Mouse (Mus musculus): ENCODE data around the gene Gp6. TPM values are rescaled to one million over a fixed set of nuclear protein-coding genes. Genes with fewer than 3 reads are reported as not detected.
"Not testable (repeated sequence)": the region's sequence is repeated elsewhere in the genome, so short reads cannot be mapped to it uniquely, and the experiment has no call there.

Gene Gp6
- polyA plus RNA-seq, 2 experiments = 0.05 to 0.26 TPM

GRCm38 (mm10) chr7:4419681-4420080 is 22.1 kb upstream of the Gp6 start:
- 87% methylated on average over 6 of the region's 6 CpGs for WGBS
- H3K27ac ChIP-seq (replicated peaks; ENCODE audit: low read depth, low read length) = no peak overlapping the region
- H3K27me3 ChIP-seq (ENCODE audit: control insufficient read depth, insufficient read depth, low read length) = no peaks in the 10 kb centered on the region
- H3K4me3 ChIP-seq (replicated peaks; ENCODE audit: low read length) = no peak overlapping the region
- H3K4me1 ChIP-seq (ENCODE audit: control insufficient read depth, insufficient read depth, low read length) = no peaks in the 10 kb centered on the region
- DNase-seq (ENCODE audit: low spot score) (no peak), ATAC-seq (ENCODE audit: low FRiP score, low read depth) (no peak)
- H3K9me3 ChIP-seq (ENCODE audit: control insufficient read depth, low read length) = no peaks in the 10 kb centered on the region
- no peak overlapping the region for H3K4me2 ChIP-seq (replicated peaks; ENCODE audit: low read depth, low read length, severe bottlenecking)
- TF ChIP-seq POLR2A (IDR thresholded peaks at IDR 0.05; ENCODE audit: borderline replicate concordance, extremely low read depth, insufficient read depth, insufficient read length) = no peak
- H3K36me3 ChIP-seq (ENCODE audit: control insufficient read depth, insufficient read depth, low read length) = peaks cover under 1% of the 10 kb centered on the region; the same call in 1 of the 2 replicates
- H3K9ac ChIP-seq (ENCODE audit: low read depth, low read length, severe bottlenecking) = no peak overlapping the region

- ATAC-seq (ENCODE audit: low FRiP score, low read depth); H3K36me3 ChIP-seq (ENCODE audit: control insufficient read depth, insufficient read depth, low read length); H3K4me1 ChIP-seq (ENCODE audit: control insufficient read depth, insufficient read depth, low read length); DNase-seq (ENCODE audit: low spot score); H3K9ac ChIP-seq (ENCODE audit: low read depth, low read length, severe bottlenecking); H3K4me3 ChIP-seq (replicated peaks; ENCODE audit: low read length); H3K4me2 ChIP-seq (replicated peaks; ENCODE audit: low read depth, low read length, severe bottlenecking); H3K9me3 ChIP-seq (ENCODE audit: control insufficient read depth, low read length); H3K27ac ChIP-seq (replicated peaks; ENCODE audit: low read depth, low read length); H3K27me3 ChIP-seq (ENCODE audit: control insufficient read depth, insufficient read depth, low read length): not testable (repeated sequence)
- 97% methylated on average over 15 of the region's 15 CpGs for WGBS
These were observed 14.9 kb upstream of the Gp6 start for GRCm38 (mm10) chr7:4412406-4412805.

GRCm38 (mm10) chr7:4373521-4373920 is 24.0 kb downstream of the Gp6 start:
- no peak for TF ChIP-seq POLR2A (IDR thresholded peaks at IDR 0.05; ENCODE audit: borderline replicate concordance, extremely low read depth, insufficient read depth, insufficient read length)
- Histone ChIP-seq H3K36me3 (ENCODE audit: control insufficient read depth, insufficient read depth, low read length) (no peaks in the 10 kb centered on the region), H3K27me3 (ENCODE audit: control insufficient read depth, insufficient read depth, low read length) (no peaks in the 10 kb centered on the region), H3K4me1 (ENCODE audit: control insufficient read depth, insufficient read depth, low read length) (no peaks in the 10 kb centered on the region), H3K9ac (ENCODE audit: low read depth, low read length, severe bottlenecking) (no peak overlapping the region), H3K4me3 (replicated peaks; ENCODE audit: low read length) (no peak overlapping the region), H3K9me3 (ENCODE audit: control insufficient read depth, low read length) (no peaks in the 10 kb centered on the region), H3K4me2 (replicated peaks; ENCODE audit: low read depth, low read length, severe bottlenecking) (no peak overlapping the region), H3K27ac (replicated peaks; ENCODE audit: low read depth, low read length) (no peak overlapping the region)
- 75% methylated on average over 7 of the region's 7 CpGs for WGBS
- DNase-seq (ENCODE audit: low spot score) = no peak
- no peak for ATAC-seq (ENCODE audit: low FRiP score, low read depth)

GRCm38 (mm10) chr7:4337509-4337908 is 60.0 kb downstream of the Gp6 start, which contains the start of gene Ncr1:
Gene Ncr1 (plus strand): TSS chr7:4337724.
- H3K36me3 ChIP-seq (ENCODE audit: control insufficient read depth, insufficient read depth, low read length) = no peaks in the 10 kb centered on the region
- H3K4me2 ChIP-seq (replicated peaks; ENCODE audit: low read depth, low read length, severe bottlenecking) = no peak within 1 kb of the TSS
- ATAC-seq (ENCODE audit: low FRiP score, low read depth) (no peak), DNase-seq (ENCODE audit: low spot score) (no peak)
- no peaks in the 10 kb centered on the region for H3K27me3 ChIP-seq (ENCODE audit: control insufficient read depth, insufficient read depth, low read length)
- H3K9me3 ChIP-seq (ENCODE audit: control insufficient read depth, low read length) = no peaks in the 10 kb centered on the region
- no peak for TF ChIP-seq POLR2A (IDR thresholded peaks at IDR 0.05; ENCODE audit: borderline replicate concordance, extremely low read depth, insufficient read depth, insufficient read length)
- H3K27ac ChIP-seq (replicated peaks; ENCODE audit: low read depth, low read length) = no peak within 1 kb of the TSS
- no peaks in the 10 kb centered on the region for H3K4me1 ChIP-seq (ENCODE audit: control insufficient read depth, insufficient read depth, low read length)
- H3K4me3 ChIP-seq (replicated peaks; ENCODE audit: low read length) = no peak within 1 kb of the TSS
- H3K9ac ChIP-seq (ENCODE audit: low read depth, low read length, severe bottlenecking) = no peak within 1 kb of the TSS

GRCm38 (mm10) chr7:4323301-4323700 is 74.2 kb downstream of the Gp6 start:
- Histone ChIP-seq H3K36me3 (ENCODE audit: control insufficient read depth, insufficient read depth, low read length) (no peaks in the 10 kb centered on the region), H3K9me3 (ENCODE audit: control insufficient read depth, low read length) (no peaks in the 10 kb centered on the region), H3K27me3 (ENCODE audit: control insufficient read depth, insufficient read depth, low read length) (no peaks in the 10 kb centered on the region), H3K4me1 (ENCODE audit: control insufficient read depth, insufficient read depth, low read length) (no peaks in the 10 kb centered on the region), H3K4me2 (replicated peaks; ENCODE audit: low read depth, low read length, severe bottlenecking) (no peak overlapping the region), H3K4me3 (replicated peaks; ENCODE audit: low read length) (no peak overlapping the region), H3K9ac (ENCODE audit: low read depth, low read length, severe bottlenecking) (no peak overlapping the region), H3K27ac (replicated peaks; ENCODE audit: low read depth, low read length) (no peak overlapping the region)
- 80% methylated on average over 2 of the region's 2 CpGs for WGBS
- no peak for ATAC-seq (ENCODE audit: low FRiP score, low read depth)
- no peak for DNase-seq (ENCODE audit: low spot score)
- no peak for TF ChIP-seq POLR2A (IDR thresholded peaks at IDR 0.05; ENCODE audit: borderline replicate concordance, extremely low read depth, insufficient read depth, insufficient read length)

Small RNAs within 50 kb of the gene (microRNA-seq; reads per million reads assigned to microRNA genes)
- gene Gm24605 (not detected), gene Gm24752 (not detected), gene Gm25349 (not detected)

Other genes starting within 250 kb of the Gp6 start
- 3.6 and 3.9 TPM in 2 replicates for gene Leng9, start 247.4 kb downstream of the Gp6 start, polyA plus RNA-seq (2012; rRNA removed)
- 3.4 and 3.9 TPM in 2 replicates for gene Leng9, start 247.4 kb downstream of the Gp6 start, polyA plus RNA-seq (2014; fragmentation: Nextera tagmentation; extraction: Ambion mirVana)
- 79.3 and 96.0 TPM in 2 replicates for gene Cdc42ep5, start 232.9 kb downstream of the Gp6 start, polyA plus RNA-seq (2012; rRNA removed)
- gene Cdc42ep5, start 232.9 kb downstream of the Gp6 start, polyA plus RNA-seq (2014; fragmentation: Nextera tagmentation; extraction: Ambion mirVana) = 83.2 and 89.0 TPM in 2 replicates
- 0.06 TPM in 1 of 2 replicates, not detected in the other for gene Lilra5, start 160.0 kb downstream of the Gp6 start, polyA plus RNA-seq (2012; rRNA removed)
- gene Lilra5, start 160.0 kb downstream of the Gp6 start, polyA plus RNA-seq (2014; fragmentation: Nextera tagmentation; extraction: Ambion mirVana) = 0.10 TPM in 1 of 2 replicates, not detected in the other
- not detected in 2 replicates for gene Ncr1, start 60.0 kb downstream of the Gp6 start, polyA plus RNA-seq (2012; rRNA removed)
- gene Ncr1, start 60.0 kb downstream of the Gp6 start, polyA plus RNA-seq (2014; fragmentation: Nextera tagmentation; extraction: Ambion mirVana) = not detected in 2 replicates
- gene Rdh13, start 47.9 kb upstream of the Gp6 start, polyA plus RNA-seq (2012; rRNA removed) = 21.2 and 23.5 TPM in 2 replicates
- 23.9 and 25.2 TPM in 2 replicates for gene Rdh13, start 47.9 kb upstream of the Gp6 start, polyA plus RNA-seq (2014; fragmentation: Nextera tagmentation; extraction: Ambion mirVana)
- gene Eps8l1, start 62.9 kb upstream of the Gp6 start, polyA plus RNA-seq (2012; rRNA removed) = 6.9 and 10.0 TPM in 2 replicates
- 1.9 and 6.5 TPM in 2 replicates for gene Eps8l1, start 62.9 kb upstream of the Gp6 start, polyA plus RNA-seq (2014; fragmentation: Nextera tagmentation; extraction: Ambion mirVana)
- 89.6 and 103 TPM in 2 replicates for gene Ppp1r12c, start 103.9 kb upstream of the Gp6 start, polyA plus RNA-seq (2012; rRNA removed)
- 59.1 and 68.6 TPM in 2 replicates for gene Ppp1r12c, start 103.9 kb upstream of the Gp6 start, polyA plus RNA-seq (2014; fragmentation: Nextera tagmentation; extraction: Ambion mirVana)
- gene Tnnt1, start 118.6 kb upstream of the Gp6 start, polyA plus RNA-seq (2012; rRNA removed) = 99.8 and 238 TPM in 2 replicates
- gene Tnnt1, start 118.6 kb upstream of the Gp6 start, polyA plus RNA-seq (2014; fragmentation: Nextera tagmentation; extraction: Ambion mirVana) = 241 and 300 TPM in 2 replicates
- 10.6 and 11.1 TPM in 2 replicates for gene Tnni3, start 126.5 kb upstream of the Gp6 start, polyA plus RNA-seq (2012; rRNA removed)
- 2.8 and 2.9 TPM in 2 replicates for gene Tnni3, start 126.5 kb upstream of the Gp6 start, polyA plus RNA-seq (2014; fragmentation: Nextera tagmentation; extraction: Ambion mirVana)
- gene Dnaaf3, start 134.7 kb upstream of the Gp6 start, polyA plus RNA-seq (2012; rRNA removed) = 8.3 and 9.5 TPM in 2 replicates
- gene Dnaaf3, start 134.7 kb upstream of the Gp6 start, polyA plus RNA-seq (2014; fragmentation: Nextera tagmentation; extraction: Ambion mirVana) = 0.61 and 1.1 TPM in 2 replicates
- gene Syt5, start 149.8 kb upstream of the Gp6 start, polyA plus RNA-seq (2012; rRNA removed) = 3.9 and 4.2 TPM in 2 replicates
- gene Syt5, start 149.8 kb upstream of the Gp6 start, polyA plus RNA-seq (2014; fragmentation: Nextera tagmentation; extraction: Ambion mirVana) = 3.4 and 4.3 TPM in 2 replicates
- 0.03 and 0.26 TPM in 2 replicates for gene Ptprh, start 206.3 kb upstream of the Gp6 start, polyA plus RNA-seq (2012; rRNA removed)
- gene Ptprh, start 206.3 kb upstream of the Gp6 start, polyA plus RNA-seq (2014; fragmentation: Nextera tagmentation; extraction: Ambion mirVana) = not detected in 2 replicates
- 17.2 and 23.1 TPM in 2 replicates for gene Tmem86b, start 233.7 kb upstream of the Gp6 start, polyA plus RNA-seq (2012; rRNA removed)
- 1.4 and 2.3 TPM in 2 replicates for gene Tmem86b, start 233.7 kb upstream of the Gp6 start, polyA plus RNA-seq (2014; fragmentation: Nextera tagmentation; extraction: Ambion mirVana)